Mouse (Mus musculus): ENCODE measurements at regions not wholly inside any gene's neighbourhood (a gene's known extent, or its start where the extent isn't known, plus 50 kb on each side); places are given as distances from the start of the nearest gene placed in this dataset.
A peak's percentile ranks its signal among the peaks of the same experiment; 100 is the strongest.
"Not testable (repeated sequence)": the region's sequence is repeated elsewhere in the genome, so short reads cannot be mapped to it uniquely, and the experiment has no call there.

DNA sequence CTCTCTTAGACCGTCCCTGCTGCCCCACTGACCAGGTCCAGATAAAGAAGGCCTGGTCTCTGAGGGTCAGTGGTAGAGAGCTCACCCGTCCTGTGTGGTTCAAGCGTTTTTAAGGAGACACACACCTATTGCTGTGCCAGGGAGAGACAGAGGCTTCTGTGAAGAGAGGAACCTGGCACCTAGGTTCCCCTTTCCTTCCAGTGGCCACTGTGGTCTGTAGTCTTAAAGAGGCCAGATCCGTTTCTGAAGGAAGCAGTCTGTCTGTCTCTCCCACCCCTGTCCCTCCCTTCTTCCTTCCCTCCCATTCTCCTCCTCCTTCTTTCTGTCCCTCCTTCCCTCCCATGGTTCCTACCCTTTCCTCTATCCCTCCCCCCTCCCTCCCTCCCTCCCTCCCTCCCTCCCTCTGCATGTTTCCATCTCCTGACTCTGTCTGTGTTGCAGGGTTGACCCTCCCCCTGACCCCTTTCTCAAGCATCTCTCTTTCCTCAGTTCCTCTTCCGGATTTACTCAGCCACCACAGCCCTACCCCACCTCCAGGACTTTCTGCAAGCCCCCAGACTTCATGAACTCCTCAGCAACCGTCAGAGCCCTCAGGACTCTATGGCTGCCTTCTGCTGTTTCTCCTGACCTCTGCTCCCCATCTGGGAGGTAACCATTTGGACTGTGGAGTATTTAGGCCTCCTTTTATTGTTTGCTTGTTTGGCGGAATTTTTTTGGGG is 100.1 kb upstream of the Ubl3 start:
- no peak overlapping the region for H3K4me3 ChIP-seq (replicated peaks)
- WGBS = 61% methylated on average over 7 of the region's 7 CpGs
- peaks cover 16% of the 10 kb centered on the region for H3K4me1 ChIP-seq (replicated peaks)
- H3K36me3 ChIP-seq = no peaks in the 10 kb centered on the region
- H3K4me2 ChIP-seq = no peak overlapping the region
- no peak overlapping the region for H3K27ac ChIP-seq
- H3K9ac ChIP-seq (replicated peaks) = no peak overlapping the region
- H3K27me3 ChIP-seq = no peaks in the 10 kb centered on the region
- no peaks in the 10 kb centered on the region for H3K9me3 ChIP-seq
- no peak for ATAC-seq (ENCODE audit: insufficient number of reproducible peaks, insufficient read depth, low FRiP score, low TSS enrichment, low read depth)

DNA sequence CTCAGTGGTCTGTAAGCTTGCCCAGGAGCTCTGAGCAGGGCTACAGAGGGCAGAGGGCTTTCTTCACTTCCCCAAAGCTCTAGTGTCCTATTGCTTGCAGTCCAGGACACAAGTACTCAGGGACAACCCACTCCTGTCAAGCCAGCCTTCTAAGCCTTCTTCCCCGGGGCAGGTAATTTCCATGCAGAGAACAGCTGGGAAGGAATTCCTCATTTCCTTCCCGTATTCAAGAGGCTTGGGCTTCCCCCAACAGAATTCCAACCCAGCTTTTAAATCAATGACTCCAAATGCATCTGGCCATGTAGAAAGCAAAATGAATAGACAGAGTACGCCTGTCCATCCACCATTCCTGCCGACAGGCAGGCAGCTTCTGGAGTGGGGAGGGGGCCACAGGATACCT is 99.1 kb upstream of the Ubl3 start:
- no peak overlapping the region for H3K4me2 ChIP-seq
- H3K4me1 ChIP-seq (replicated peaks) = peaks cover 16% of the 10 kb centered on the region
- ATAC-seq (ENCODE audit: insufficient number of reproducible peaks, insufficient read depth, low FRiP score, low TSS enrichment, low read depth) = no peak
- no peak overlapping the region for H3K27ac ChIP-seq
- no peak overlapping the region for H3K9ac ChIP-seq (replicated peaks)
- no peaks in the 10 kb centered on the region for H3K9me3 ChIP-seq
- no peak overlapping the region for H3K4me3 ChIP-seq (replicated peaks)
- no peaks in the 10 kb centered on the region for H3K36me3 ChIP-seq
- WGBS = 52% methylated on average over 4 of the region's 4 CpGs
- no peaks in the 10 kb centered on the region for H3K27me3 ChIP-seq

GRCm38 (mm10) chr5:148649573-148649972 is 97.0 kb upstream of the Ubl3 start:
- H3K4me1 ChIP-seq (replicated peaks) = peaks cover 32% of the 10 kb centered on the region
- H3K36me3 ChIP-seq; H3K4me2 ChIP-seq; H3K27me3 ChIP-seq; H3K9ac ChIP-seq (replicated peaks); H3K9me3 ChIP-seq; ATAC-seq (ENCODE audit: insufficient number of reproducible peaks, insufficient read depth, low FRiP score, low TSS enrichment, low read depth); H3K4me3 ChIP-seq (replicated peaks); H3K27ac ChIP-seq: not testable (repeated sequence)
- WGBS = 98% methylated on average over 7 of the region's 7 CpGs

GRCm38 (mm10) chr5:148649123-148649522 is 96.5 kb upstream of the Ubl3 start:
- Histone ChIP-seq H3K9ac (replicated peaks) (no peak overlapping the region), H3K9me3 (no peaks in the 10 kb centered on the region), H3K4me2 (no peak overlapping the region), H3K27ac (no peak overlapping the region), H3K4me1 (replicated peaks) (peaks cover 36% of the 10 kb centered on the region), H3K36me3 (no peaks in the 10 kb centered on the region), H3K4me3 (replicated peaks) (no peak overlapping the region), H3K27me3 (no peaks in the 10 kb centered on the region)
- ATAC-seq (ENCODE audit: insufficient number of reproducible peaks, insufficient read depth, low FRiP score, low TSS enrichment, low read depth) = no peak
- 81% methylated on average over 9 of the region's 9 CpGs for WGBS

DNA sequence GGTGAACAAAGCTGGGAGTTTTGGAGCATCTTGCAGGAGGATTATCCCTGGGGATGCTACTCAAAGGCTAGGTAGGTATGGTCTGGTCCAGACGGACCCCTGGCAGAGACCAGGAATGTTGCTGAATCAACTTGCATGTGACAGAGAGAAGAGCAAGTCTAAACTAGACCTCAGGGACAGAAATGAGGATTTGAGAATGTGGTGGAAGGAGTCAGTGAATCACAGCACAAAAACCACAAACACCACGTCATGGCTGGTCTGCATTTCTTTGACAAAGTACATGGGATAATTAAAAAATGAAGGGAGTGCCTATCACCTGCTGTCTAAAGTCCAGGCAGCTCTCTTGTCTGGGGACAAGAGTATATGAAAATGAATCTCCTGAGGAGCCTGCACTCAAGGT is 95.1 kb upstream of the Ubl3 start:
- Histone ChIP-seq H3K36me3 (no peaks in the 10 kb centered on the region), H3K27me3 (no peaks in the 10 kb centered on the region), H3K4me3 (replicated peaks) (no peak overlapping the region), H3K9ac (replicated peaks) (no peak overlapping the region), H3K4me1 (replicated peaks) (peaks cover 31% of the 10 kb centered on the region), H3K27ac (no peak overlapping the region), H3K4me2 (no peak overlapping the region), H3K9me3 (no peaks in the 10 kb centered on the region)
- no peak for ATAC-seq (ENCODE audit: insufficient number of reproducible peaks, insufficient read depth, low FRiP score, low TSS enrichment, low read depth)
- 54% methylated on average over 2 of the region's 2 CpGs for WGBS

DNA sequence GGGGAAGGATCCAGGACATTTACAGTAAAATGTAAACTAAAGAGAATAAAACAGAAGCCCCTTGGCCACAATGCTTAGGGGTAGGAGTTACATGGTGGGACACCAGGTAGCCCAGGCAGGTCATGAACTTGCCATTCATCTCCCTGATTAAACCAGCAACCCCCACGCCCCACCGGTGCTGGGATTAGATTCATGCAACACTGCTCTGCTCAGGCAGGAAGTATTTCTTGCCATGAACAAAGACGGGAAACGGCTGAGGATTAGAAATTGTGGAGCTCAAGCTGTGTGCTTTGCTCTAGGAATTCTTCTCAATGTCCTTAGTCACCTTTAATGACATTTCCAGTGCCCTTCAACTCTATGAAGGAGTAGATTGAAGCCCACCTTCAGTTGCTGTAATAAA is 93.2 kb upstream of the Ubl3 start:
- Histone ChIP-seq H3K4me2 (peak overlapping the region; percentile 25), H3K9me3 (no peaks in the 10 kb centered on the region), H3K4me1 (replicated peaks) (peaks cover 32% of the 10 kb centered on the region), H3K27me3 (no peaks in the 10 kb centered on the region), H3K36me3 (no peaks in the 10 kb centered on the region), H3K4me3 (replicated peaks) (no peak overlapping the region), H3K9ac (replicated peaks) (no peak overlapping the region), H3K27ac (peak overlapping the region; percentile 75)
- no peak for ATAC-seq (ENCODE audit: insufficient number of reproducible peaks, insufficient read depth, low FRiP score, low TSS enrichment, low read depth)
- WGBS = 43% methylated on average over 4 of the region's 4 CpGs

DNA sequence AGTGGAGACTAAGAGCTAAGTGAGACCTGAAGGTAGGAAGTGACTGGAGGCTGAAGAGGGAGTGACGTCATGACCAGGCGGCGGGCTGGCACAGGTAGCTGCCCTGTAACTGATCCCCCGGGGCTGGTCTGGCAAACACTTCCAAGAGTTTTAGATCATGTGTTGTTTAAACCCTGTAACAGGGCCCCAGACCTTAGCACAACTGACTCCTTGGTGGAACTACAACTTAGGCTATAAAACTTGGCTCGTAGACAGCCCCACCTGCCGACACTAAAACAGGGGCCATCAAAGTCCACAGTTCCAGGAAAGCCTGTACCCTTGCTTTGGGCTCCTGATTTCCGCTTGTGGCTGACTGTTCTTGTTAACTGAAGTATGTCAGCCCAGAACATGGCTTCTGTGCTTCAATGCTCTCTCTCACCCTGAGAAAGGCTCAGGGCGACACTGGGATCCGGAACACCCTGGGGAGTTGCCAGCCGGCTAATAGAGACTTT is 92.6 kb upstream of the Ubl3 start:
- Histone ChIP-seq H3K27me3 (no peaks in the 10 kb centered on the region), H3K36me3 (no peaks in the 10 kb centered on the region), H3K9me3 (no peaks in the 10 kb centered on the region), H3K4me2 (peak overlapping the region; percentile 25), H3K4me3 (replicated peaks) (no peak overlapping the region), H3K27ac (peak overlapping the region; percentile 75), H3K4me1 (replicated peaks) (peaks cover 32% of the 10 kb centered on the region), H3K9ac (replicated peaks) (no peak overlapping the region)
- WGBS = 36% methylated on average over 10 of the region's 10 CpGs
- ATAC-seq (ENCODE audit: insufficient number of reproducible peaks, insufficient read depth, low FRiP score, low TSS enrichment, low read depth) = peak; percentile 87

DNA sequence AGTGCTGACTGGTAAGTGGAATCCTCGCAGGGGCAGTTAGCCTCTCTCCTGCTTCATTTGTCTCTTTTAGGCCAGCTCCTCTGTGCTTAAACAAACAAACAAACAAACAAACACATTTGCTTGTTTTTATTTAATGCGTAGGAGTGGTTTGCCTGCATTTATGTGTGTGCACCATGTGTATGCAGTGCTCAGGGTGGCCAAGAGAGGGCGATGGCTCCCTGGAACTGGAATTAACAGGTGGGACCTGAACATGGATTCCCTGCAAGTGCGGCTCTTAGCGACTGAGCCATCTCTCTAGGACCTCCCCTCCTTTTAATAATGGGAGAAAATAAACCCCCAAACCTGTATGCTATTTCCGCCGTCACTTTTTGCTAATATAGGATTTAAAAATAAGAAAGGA is 91.8 kb upstream of the Ubl3 start:
- WGBS = 92% methylated on average over 7 of the region's 7 CpGs
- Histone ChIP-seq H3K4me3 (replicated peaks) (no peak overlapping the region), H3K9ac (replicated peaks) (no peak overlapping the region), H3K36me3 (no peaks in the 10 kb centered on the region), H3K27me3 (no peaks in the 10 kb centered on the region), H3K27ac (peak overlapping the region; percentile 75; the same call in 1 of the 2 replicates), H3K4me1 (replicated peaks) (peaks cover 32% of the 10 kb centered on the region), H3K9me3 (no peaks in the 10 kb centered on the region), H3K4me2 (no peak overlapping the region)
- no peak for ATAC-seq (ENCODE audit: insufficient number of reproducible peaks, insufficient read depth, low FRiP score, low TSS enrichment, low read depth)

DNA sequence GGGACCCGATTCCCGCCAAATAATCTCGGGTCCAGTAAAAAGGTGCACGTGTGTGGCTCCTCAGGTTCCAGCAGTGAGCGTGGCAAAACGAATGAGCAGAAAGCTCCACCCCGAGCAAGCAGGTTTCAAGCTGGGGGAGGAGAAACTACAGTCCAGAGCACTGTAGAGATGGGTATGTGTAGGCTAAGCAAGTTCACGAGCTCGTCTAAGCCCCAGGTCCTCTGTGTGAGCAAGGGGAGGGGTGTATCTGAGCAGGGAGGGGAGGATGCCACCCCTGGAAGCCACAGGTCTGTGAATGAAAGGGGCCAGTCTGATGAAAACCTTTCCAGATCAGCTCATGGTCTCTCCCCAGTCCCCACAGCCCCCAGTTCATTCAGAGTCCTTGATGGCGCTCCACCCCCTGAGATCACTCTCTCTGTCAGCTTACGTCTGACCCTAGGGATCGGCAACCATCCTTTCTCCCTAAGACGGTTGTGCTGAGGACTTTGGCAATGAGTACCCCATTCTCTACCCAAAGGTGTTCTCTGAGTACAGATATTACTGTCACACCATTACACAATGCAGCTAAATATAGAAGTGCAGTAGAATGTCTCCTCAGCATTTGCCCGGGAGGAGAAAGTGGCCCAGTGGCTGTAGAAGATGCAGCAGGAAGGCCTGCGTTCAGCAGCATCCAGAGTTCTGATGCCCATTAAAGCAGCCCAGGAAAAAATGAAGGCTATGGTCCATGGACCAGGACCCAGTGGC is 89.2 kb upstream of the Ubl3 start:
- H3K27ac ChIP-seq = peak overlapping the region; percentile 35; the same call in 1 of the 2 replicates
- H3K9ac ChIP-seq (replicated peaks) = no peak overlapping the region
- no peak for ATAC-seq (ENCODE audit: insufficient number of reproducible peaks, insufficient read depth, low FRiP score, low TSS enrichment, low read depth)
- no peaks in the 10 kb centered on the region for H3K9me3 ChIP-seq
- WGBS = 36% methylated on average over 15 of the region's 15 CpGs
- H3K4me3 ChIP-seq (replicated peaks) = no peak overlapping the region
- peaks cover 30% of the 10 kb centered on the region for H3K4me1 ChIP-seq (replicated peaks)
- H3K27me3 ChIP-seq = no peaks in the 10 kb centered on the region
- H3K4me2 ChIP-seq = peak overlapping the region; percentile 8; the same call in 1 of the 2 replicates
- H3K36me3 ChIP-seq = no peaks in the 10 kb centered on the region

DNA sequence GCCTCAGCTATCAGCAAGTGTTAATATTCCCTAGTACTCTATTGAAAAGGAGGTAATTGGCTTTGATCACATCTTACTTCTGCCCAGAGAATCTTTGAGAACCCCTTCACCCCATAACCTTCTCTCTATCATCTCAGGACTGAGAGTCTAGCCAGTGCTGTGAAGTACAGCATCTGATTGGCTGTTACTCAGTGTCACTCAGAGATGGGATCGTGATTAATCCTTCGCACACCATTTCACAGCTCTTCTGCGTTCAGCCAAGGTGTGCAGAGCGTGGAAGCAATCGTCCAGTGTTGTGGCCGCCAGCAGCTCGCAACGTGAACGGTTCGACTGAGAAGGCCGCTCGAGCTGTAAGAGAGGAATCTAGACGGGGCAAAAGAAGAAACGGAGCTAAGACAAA is 87.9 kb upstream of the Ubl3 start:
- H3K4me3 ChIP-seq (replicated peaks) = no peak overlapping the region
- H3K9me3 ChIP-seq = no peaks in the 10 kb centered on the region
- H3K27me3 ChIP-seq = no peaks in the 10 kb centered on the region
- H3K4me2 ChIP-seq = peak overlapping the region; percentile 28; the same call in 1 of the 2 replicates
- H3K27ac ChIP-seq = no peak overlapping the region
- ATAC-seq (ENCODE audit: insufficient number of reproducible peaks, insufficient read depth, low FRiP score, low TSS enrichment, low read depth) = no peak
- 42% methylated on average over 14 of the region's 14 CpGs for WGBS
- peaks cover 23% of the 10 kb centered on the region for H3K4me1 ChIP-seq (replicated peaks)
- H3K9ac ChIP-seq (replicated peaks) = no peak overlapping the region
- H3K36me3 ChIP-seq = no peaks in the 10 kb centered on the region

DNA sequence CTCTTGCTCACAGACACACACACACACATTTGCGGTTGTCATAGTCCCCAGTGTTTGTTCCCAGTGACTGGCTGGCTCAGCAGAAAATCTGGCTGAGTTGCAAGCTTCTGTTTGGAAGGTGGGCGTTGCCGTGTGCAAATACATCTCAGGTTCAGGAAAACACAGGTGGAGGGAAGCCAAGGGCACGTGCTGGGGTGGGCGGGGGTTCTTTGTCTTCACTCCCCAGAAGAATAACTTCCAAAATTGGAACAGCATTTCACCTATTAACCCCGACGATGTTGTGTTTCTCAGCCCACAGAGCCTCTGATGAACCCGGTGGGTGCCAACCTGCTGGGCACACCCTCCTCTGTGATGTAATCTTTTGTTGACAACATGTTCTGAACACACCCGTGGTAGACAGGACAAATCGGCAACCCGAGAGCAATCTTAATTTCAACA is 82.3 kb upstream of the Ubl3 start:
- ATAC-seq (ENCODE audit: insufficient number of reproducible peaks, insufficient read depth, low FRiP score, low TSS enrichment, low read depth) = no peak
- Histone ChIP-seq H3K27ac (no peak overlapping the region), H3K9ac (replicated peaks) (no peak overlapping the region), H3K36me3 (no peaks in the 10 kb centered on the region), H3K9me3 (no peaks in the 10 kb centered on the region), H3K4me3 (replicated peaks) (no peak overlapping the region), H3K4me2 (no peak overlapping the region), H3K27me3 (no peaks in the 10 kb centered on the region), H3K4me1 (replicated peaks) (peaks cover 22% of the 10 kb centered on the region; the same call in 1 of the 2 replicates)
- WGBS = 72% methylated on average over 11 of the region's 11 CpGs

Data from limb, embryonic 12.5 days (tissue).